Mouse (Mus musculus) G1E (cell line): ENCODE measurements around the gene Hist1h2ak.

ENCODE experiments used
- CTCF ChIP-seq: IDR thresholded peaks from 2 replicates; pipeline ENCODE4 v1.5.1; 2012; ENCODE audit warnings: low read depth, low read length, inconsistent platforms, mixed read lengths
- GATA1 ChIP-seq: IDR thresholded peaks from 2 replicates; pipeline ENCODE4 v1.6.1; 2012; ENCODE audit warnings: borderline replicate concordance, low read length, inconsistent platforms, mixed read lengths
- POLR2AphosphoS5 ChIP-seq: IDR thresholded peaks from 2 replicates; pipeline ENCODE4 v1.6.1; 2012; ENCODE audit warnings: low read depth, low read length, inconsistent platforms; ENCODE audit not compliant: insufficient replicate concordance

DNA sequence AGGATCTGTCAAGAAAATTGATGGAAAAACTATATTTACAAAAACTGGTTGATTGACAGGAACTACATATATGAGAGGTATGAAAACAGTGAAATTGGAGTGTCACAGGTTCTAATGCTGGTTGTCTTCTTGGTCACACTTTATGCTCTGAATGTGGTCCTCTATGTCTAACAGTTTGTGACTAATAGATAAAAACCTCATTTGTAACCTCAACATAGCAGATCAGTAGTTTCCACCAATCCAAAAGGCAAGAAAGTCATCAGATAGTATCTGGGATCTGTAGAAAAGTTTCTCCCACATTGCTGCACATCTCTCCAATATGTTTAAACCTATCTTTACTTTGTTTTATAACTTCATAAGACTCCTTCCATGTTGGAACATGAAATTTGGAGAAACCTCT lies 2.2 kb downstream of the Hist1h2ak start:
- TF ChIP-seq CTCF (no peak), POLR2AphosphoS5 (no peak), GATA1 (no peak)
